Mouse (Mus musculus): ENCODE measurements around the gene Sos1.

DNA sequence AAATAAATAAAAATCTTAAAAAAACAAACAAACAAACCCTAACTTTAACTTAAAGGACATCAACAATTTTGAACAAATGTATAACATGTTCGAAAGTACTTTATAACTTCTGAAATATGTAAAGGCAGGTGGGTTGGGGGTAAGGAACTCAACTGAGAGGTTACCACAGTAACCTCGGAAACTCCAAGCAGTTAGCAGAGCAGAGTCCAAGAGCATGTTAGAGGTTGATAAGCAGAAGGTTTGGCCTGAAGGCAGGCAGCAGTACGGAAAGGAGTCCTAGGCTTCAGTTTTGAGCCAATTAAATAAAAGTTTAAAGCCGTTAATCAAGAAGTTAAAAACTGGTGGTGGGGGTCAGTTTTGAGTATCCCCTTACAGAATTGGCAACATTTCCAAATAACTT, 3.8 kb downstream of the Sos1 start:
- no peak for TF ChIP-seq POLR2A (IDR thresholded peaks at IDR 0.05; ENCODE audit: control insufficient read depth, extremely low read depth, insufficient read depth, low read length, poor library complexity)
- TF ChIP-seq CTCF (IDR thresholded peaks at IDR 0.05; ENCODE audit: borderline replicate concordance, control insufficient read depth, extremely low read depth, insufficient read depth, low read length, poor library complexity) = no peak
